18 mouse cellular contexts compared by ENCODE assay signal in genomic region chr2:152539944-152540710, GRCm38 (mm10). TPM values are rescaled to one million over a fixed set of nuclear protein-coding genes. Genes with fewer than 3 reads are reported as not detected.
A peak's percentile ranks its signal among the peaks of the same experiment; 100 is the strongest.
DNase-seq lines count a peak whose midpoint lies in the region; ATAC-seq and TF ChIP-seq lines count a peak whose summit lies in the region.
"Had no signal": no experiment of that assay in that cellular context is flagged by ENCODE, and none has a peak within 500 bp of the region (broad histone marks: within the 10 kb centered on the region; RNA-seq: fewer than 3 reads in every experiment).

Gene Defb29, minus strand, starts transcription at chr2:152540098.

- peak; percentile 76 for DNase-seq in ES-CJ7 (ENCODE audit: low read depth, low spot score)
- peak; percentile 90 for DNase-seq in kidney, adult 2 months
- DNase-seq in retina, embryonic 14.5 days (ENCODE audit: low spot score): peak; percentile 18
- no peak for DNase-seq in frontal cortex, adult 2 months (ENCODE audit: extremely low spot score in 1 of 2, low spot score in 1 of 2)
- no peak for DNase-seq in thymus, postnatal 25 days
- DNase-seq in yolk sac, embryonic 10.5 days (ENCODE audit: low spot score): no peak
- DNase-seq: cerebellum, adult 9-10 months; gastrocnemius, postnatal 10 days had no signal

- TF ChIP-seq CTCF in intestine, postnatal 0 days (IDR thresholded peaks at IDR 0.05; ENCODE audit: low read depth): peak; percentile 58
- no peak; the same call in 1 of the 2 replicates for TF ChIP-seq CTCF in kidney, adult 2 months (conservative IDR thresholded peaks at IDR 0.05; ENCODE audit: insufficient read depth, insufficient read length, low read depth, low read length)

- H3K27me3 ChIP-seq in intestine, postnatal 0 days (replicated peaks; ENCODE audit: control insufficient read depth, insufficient read depth, low read length): no peaks in the 10 kb centered on the region
- no peaks in the 10 kb centered on the region for H3K27me3 ChIP-seq in intestine, embryonic 15.5 days (replicated peaks)
- no peaks in the 10 kb centered on the region for H3K27me3 ChIP-seq in kidney, adult 2 months (replicated peaks; ENCODE audit: control insufficient read depth, insufficient read depth, low read length)
- H3K27me3 ChIP-seq: heart, embryonic 15.5 days; hindbrain, embryonic 15.5 days; limb, embryonic 13.5 days; neural tube, embryonic 15.5 days had no signal

- H3K4me1 ChIP-seq in intestine, postnatal 0 days (replicated peaks; ENCODE audit: control insufficient read depth, insufficient read depth, low read length): no peaks in the 10 kb centered on the region; the same call in 1 of the 2 replicates
- H3K4me1 ChIP-seq in intestine, embryonic 15.5 days (replicated peaks): no peaks in the 10 kb centered on the region
- peaks cover 6% of the 10 kb centered on the region for H3K4me1 ChIP-seq in kidney, adult 2 months (ENCODE audit: control insufficient read depth, insufficient read depth, low read length)
- H3K4me1 ChIP-seq: embryonic facial prominence, embryonic 10.5 days; hindbrain, embryonic 15.5 days had no signal

- no peaks in the 10 kb centered on the region for H3K9me3 ChIP-seq in intestine, postnatal 0 days (ENCODE audit: control insufficient read depth)
- no peaks in the 10 kb centered on the region for H3K9me3 ChIP-seq in intestine, embryonic 15.5 days
- H3K9me3 ChIP-seq: heart, embryonic 15.5 days; hindbrain, embryonic 15.5 days; neural tube, embryonic 15.5 days had no signal

- peak; percentile 16 for TF ChIP-seq POLR2A in kidney, adult 2 months (IDR thresholded peaks at IDR 0.05; ENCODE audit: low read depth, low read length)

- H3K4me2 ChIP-seq in intestine, postnatal 0 days (replicated peaks; ENCODE audit: low read depth): no peak within 1 kb of the TSS
- H3K4me2 ChIP-seq in intestine, embryonic 15.5 days (replicated peaks): no peak within 1 kb of the TSS
- H3K4me2 ChIP-seq: heart, embryonic 15.5 days; hindbrain, embryonic 15.5 days; limb, embryonic 13.5 days; neural tube, embryonic 15.5 days had no signal

- H3K4me3 ChIP-seq in intestine, postnatal 0 days (ENCODE audit: low read depth, low read length): no peak within 1 kb of the TSS
- no peak within 1 kb of the TSS for H3K4me3 ChIP-seq in intestine, embryonic 15.5 days (replicated peaks)
- H3K4me3 ChIP-seq in kidney, adult 2 months (ENCODE audit: insufficient read depth, low read depth, low read length): peak within 1 kb of the TSS; percentile 55
- H3K4me3 ChIP-seq: embryonic facial prominence, embryonic 10.5 days; heart, embryonic 15.5 days; hindbrain, embryonic 15.5 days; limb, embryonic 13.5 days; neural tube, embryonic 15.5 days had no signal

- 45% methylated on average over 13 of the region's 13 CpGs for WGBS in intestine, postnatal 0 days
- 43% methylated on average over 13 of the region's 13 CpGs for WGBS in intestine, embryonic 15.5 days
- 23% methylated on average over 13 of the region's 13 CpGs for WGBS in kidney, adult 2 months

- H3K27ac ChIP-seq in intestine, postnatal 0 days (ENCODE audit: low read depth, low read length): no peak within 1 kb of the TSS
- no peak within 1 kb of the TSS for H3K27ac ChIP-seq in intestine, embryonic 15.5 days
- peak within 1 kb of the TSS; percentile 90 for H3K27ac ChIP-seq in kidney, adult 2 months (ENCODE audit: insufficient read depth, low read depth, low read length)
- H3K27ac ChIP-seq: embryonic facial prominence, embryonic 10.5 days; heart, embryonic 15.5 days; hindbrain, embryonic 15.5 days; limb, embryonic 13.5 days; neural tube, embryonic 15.5 days had no signal

- H3K9ac ChIP-seq in intestine, postnatal 0 days (ENCODE audit: low read depth, low read length): no peak within 1 kb of the TSS
- no peak within 1 kb of the TSS for H3K9ac ChIP-seq in intestine, embryonic 15.5 days
- H3K9ac ChIP-seq: heart, embryonic 15.5 days; hindbrain, embryonic 15.5 days; limb, embryonic 13.5 days; neural tube, embryonic 15.5 days had no signal

- H3K36me3 ChIP-seq in intestine, postnatal 0 days (ENCODE audit: control insufficient read depth, insufficient read depth): no peaks in the 10 kb centered on the region
- no peaks in the 10 kb centered on the region for H3K36me3 ChIP-seq in intestine, embryonic 15.5 days
- H3K36me3 ChIP-seq in kidney, adult 2 months (ENCODE audit: control insufficient read depth, insufficient read depth, low read length): no peaks in the 10 kb centered on the region
- H3K36me3 ChIP-seq: embryonic facial prominence, embryonic 10.5 days; heart, embryonic 15.5 days; hindbrain, embryonic 15.5 days; limb, embryonic 13.5 days; neural tube, embryonic 15.5 days had no signal

- ATAC-seq in intestine, postnatal 0 days: no peak
- ATAC-seq in intestine, embryonic 15.5 days: no peak
- ATAC-seq: midbrain, embryonic 16.5 days had no signal

RNA-seq across cellular contexts. Expression of gene Defb29, which starts in this region (rescaled TPM):
- not detected in 2 replicates for polyA plus RNA-seq in intestine, postnatal 0 days (2015; fragmentation: Nextera tagmentation; extraction: Ambion mirVana)
- polyA plus RNA-seq in intestine, embryonic 15.5 days (2015; fragmentation: Nextera tagmentation; extraction: Ambion mirVana): not detected in 2 replicates
- polyA plus RNA-seq in kidney, adult 2 months (2012; rRNA removed): 159 and 165 TPM in 2 replicates
- polyA plus RNA-seq in frontal cortex, adult 2 months (2012; rRNA removed): not detected in 2 replicates
- polyA plus RNA-seq: C2C12; embryonic facial prominence, embryonic 10.5 days; heart, embryonic 15.5 days; hindbrain, embryonic 15.5 days; limb, embryonic 13.5 days; midbrain, embryonic 16.5 days; neural tube, embryonic 15.5 days; stomach, embryonic 16.5 days had no signal

Comparison
In these comparisons a context has a peak if more than half of its experiments do, and no peak if none do; other contexts are left out.
1. RNA of gene Defb29 (polyA plus RNA-seq): 159 to 165 TPM in kidney, adult 2 months; not detected in intestine, postnatal 0 days, not detected in intestine, embryonic 15.5 days and not detected in frontal cortex, adult 2 months; every median in the first group is over 100 times any median in the second.
2. DNase-seq: peak in ES-CJ7 (single experiment), kidney, adult 2 months (single experiment) and retina, embryonic 14.5 days (single experiment); none in frontal cortex, adult 2 months (0 of 2), thymus, postnatal 25 days (single experiment) and yolk sac, embryonic 10.5 days (single experiment).